Mouse (Mus musculus) cerebellum, adult 18-20 months (tissue): Measurements from ENCODE around the gene Agap3.
A peak's percentile ranks its signal among the peaks of the same experiment; 100 is the strongest.

Source experiments
- DNase-seq, 2 experiments: peaks; one replicate each; pipeline ENCODE4 v3.0.0; 2021

Agap3 gene

DNA sequence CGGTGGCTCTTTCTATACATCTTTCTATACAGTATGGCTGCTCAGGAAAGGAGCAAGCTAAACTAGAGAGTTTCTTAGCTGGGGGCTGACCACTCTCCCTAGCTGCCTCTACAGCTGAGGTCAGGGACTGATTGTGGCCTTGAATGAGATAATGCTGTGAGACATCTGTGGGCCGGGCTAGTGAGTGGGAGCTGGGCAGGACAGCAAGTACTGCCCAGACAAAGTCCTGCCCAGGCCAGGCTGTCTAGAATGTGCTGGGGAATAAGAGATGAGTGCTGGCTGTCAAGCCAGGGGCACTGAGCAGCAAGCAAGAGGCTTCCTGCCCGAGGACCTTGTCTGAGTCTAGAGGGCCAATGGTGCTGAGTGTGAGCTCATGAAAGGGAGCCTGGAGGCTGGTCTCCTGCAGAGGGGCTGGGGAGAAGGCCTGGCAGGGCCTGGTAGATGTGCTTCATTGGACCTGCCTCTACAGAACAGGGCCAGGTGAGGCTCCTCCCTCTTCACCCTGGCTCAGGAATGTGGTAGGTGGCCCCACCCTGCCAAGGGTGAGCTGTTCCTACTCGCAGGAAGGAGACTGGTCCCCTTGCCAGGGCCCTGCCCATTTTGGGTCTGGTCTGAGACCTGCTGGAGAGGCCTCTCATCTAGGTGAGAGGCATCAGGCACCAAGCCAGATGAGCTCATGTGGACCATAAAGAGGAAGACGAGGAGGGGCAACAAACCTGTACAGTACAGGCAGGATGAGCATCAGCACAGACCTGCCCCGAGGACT, 23.7 kb downstream of the Agap3 start:
- peak; percentile 51 to 56 for DNase-seq

DNA sequence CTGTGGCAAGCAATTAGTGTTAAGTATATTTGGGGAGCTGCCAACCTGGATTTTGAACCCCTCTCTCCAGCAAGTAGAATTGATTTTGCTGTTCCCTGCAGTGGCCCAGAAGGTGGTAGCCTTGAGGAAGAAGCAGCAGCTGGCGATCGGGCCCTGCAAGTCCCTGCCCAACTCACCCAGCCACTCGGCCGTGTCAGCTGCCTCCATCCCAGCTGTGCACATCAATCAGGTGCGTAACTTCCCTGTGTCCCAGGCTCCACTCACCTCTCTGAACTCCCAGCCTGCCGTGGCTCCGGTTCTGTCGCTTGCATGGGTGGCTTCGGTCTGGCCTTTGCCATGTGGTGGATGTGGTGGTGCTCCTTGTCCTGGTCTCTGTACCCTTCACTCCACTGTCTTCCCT, 25.9 kb downstream of the Agap3 start:
- DNase-seq = no peak

DNA sequence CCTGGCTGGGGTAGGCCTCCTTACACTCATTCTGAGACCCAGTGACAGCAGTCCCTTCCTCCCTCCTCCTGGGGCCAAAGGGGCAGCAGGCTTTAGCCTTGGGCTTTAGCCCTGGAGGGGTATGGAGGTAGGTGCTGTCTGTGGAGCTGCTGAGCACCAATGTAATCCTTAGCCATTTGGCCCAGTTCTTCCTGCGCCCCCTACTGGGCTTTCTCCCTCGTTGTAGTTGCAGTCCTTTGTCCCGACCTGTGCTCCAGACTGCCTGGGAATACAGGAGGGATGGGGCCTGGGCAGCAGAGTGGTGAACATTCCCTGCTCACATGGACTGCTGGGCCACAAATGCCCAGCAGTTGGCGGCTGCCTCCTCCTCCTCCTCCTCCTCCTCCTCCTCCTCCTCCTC, 29.7 kb downstream of the Agap3 start:
- peak; percentile 77 to 79 for DNase-seq

DNA sequence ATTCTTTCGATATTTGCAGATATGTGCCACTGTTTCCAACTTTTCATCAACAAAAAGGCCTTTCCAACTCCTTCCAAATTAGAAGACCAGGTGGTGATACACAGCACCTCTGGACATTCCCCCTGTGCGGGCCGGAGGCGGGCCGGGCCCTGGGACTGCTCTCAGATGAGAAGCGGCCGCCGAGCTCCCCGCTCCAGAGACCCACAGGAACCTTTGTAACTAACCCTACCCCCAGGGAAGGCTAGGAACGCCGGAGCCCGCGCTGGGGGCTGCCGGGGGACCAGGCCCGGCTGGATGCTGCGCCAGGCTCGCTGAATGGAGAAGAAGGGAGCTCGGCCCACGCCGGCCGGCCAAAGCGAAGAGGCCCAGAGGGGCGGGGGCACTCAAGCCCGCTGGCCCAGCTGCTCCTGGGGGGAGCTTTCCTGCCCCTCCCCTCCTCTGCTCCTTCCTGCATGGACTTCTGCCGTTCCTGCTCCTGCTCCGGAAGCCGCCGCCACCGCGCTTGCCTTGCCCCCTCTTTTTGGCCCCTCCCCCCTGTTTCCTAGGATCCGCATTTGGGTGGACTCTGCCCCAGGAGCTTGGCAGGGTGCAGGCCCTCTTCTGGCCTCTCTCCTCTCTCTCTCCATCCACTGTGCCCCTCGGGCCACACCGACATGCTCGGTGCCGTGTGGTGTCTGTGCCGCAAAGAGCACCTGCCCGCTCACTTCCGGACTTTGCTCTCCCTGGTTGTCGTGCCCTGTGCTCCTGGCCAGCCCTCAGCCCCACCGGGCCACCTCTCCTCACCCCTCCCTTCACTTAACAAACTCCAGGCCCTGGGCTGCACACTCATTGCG, 30.5 kb downstream of the Agap3 start:
- DNase-seq = no peak

DNA sequence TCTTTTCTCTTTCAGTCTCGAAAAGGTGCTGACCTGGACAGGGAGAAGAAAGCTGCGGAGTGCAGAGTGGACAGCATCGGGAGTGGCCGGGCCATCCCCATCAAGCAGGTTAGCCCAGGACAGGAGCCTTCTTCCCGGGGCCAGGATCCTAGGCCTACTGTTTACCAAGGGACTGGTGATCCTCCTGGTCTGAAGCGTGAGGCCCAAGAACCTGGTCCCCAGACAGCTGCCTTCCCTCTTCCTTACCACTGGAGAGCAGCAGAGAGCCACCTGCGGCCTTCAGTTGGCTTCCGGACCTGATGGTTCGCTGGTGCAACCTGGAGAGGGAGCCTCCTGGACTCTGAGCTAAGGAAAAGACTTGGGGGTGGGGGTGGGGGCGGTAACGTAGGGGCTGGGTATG, 31.3 kb downstream of the Agap3 start:
- DNase-seq = peak; percentile 75 to 78

DNA sequence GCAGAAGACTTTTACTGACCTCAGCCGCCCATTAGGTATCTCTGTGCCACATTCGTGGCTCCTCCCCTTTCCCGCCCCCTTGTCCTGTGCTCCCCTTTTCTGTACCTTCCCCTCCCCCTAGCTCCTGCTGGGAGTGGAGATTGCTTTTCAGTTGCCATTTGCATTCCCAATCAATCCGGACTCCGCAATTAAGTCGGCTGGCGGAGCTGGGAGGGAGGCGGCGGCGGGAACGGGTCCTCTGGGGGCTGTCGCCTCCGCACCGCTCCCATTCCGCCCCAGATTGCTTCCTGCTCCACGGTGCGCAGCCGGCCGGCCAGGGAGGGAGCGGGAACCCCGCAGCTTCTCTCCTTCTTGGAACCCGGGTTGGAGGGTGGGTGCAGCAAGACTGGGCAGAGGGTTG, 33.0 kb downstream of the Agap3 start:
- no peak for DNase-seq

DNA sequence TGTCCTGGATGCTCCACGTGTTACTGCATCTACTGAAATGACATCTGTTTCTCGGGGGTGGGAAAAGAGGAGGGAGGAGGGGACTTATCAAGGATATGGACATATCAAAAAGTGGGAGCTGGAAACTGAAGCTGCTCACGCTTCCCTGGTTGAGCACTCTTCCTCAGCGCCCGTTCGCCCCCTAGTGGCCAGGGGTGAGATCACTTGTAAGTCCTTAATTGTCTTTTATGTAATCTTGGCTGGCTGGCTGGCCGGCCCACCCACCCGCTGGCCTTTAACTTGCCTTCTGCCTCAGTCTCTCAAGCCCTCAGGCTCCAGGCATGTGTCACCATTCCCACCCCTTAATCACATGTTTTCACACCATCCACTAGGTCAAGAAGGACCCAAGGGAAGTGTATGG, 34.1 kb downstream of the Agap3 start:
- peak; percentile 90 to 94 for DNase-seq

DNA sequence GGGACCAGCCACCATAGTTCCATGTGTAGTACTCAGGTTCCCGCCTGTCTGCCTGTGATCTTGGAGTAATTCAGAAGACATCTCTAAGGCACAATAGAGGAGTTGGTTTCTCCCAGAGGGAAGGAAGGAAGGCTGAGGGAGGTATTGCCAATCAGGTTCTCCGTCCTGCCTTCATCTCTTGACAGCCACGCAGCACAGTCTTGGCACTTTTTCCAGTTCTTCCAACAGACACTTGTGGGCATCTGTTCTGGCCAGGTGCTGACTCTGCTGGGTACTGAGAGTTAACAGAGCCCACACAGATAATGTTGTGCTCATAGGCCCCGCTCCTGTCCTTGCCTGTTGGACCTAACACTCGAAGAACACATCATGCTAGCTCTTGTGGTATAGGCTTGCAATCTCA, 34.8 kb downstream of the Agap3 start:
- DNase-seq = no peak

DNA sequence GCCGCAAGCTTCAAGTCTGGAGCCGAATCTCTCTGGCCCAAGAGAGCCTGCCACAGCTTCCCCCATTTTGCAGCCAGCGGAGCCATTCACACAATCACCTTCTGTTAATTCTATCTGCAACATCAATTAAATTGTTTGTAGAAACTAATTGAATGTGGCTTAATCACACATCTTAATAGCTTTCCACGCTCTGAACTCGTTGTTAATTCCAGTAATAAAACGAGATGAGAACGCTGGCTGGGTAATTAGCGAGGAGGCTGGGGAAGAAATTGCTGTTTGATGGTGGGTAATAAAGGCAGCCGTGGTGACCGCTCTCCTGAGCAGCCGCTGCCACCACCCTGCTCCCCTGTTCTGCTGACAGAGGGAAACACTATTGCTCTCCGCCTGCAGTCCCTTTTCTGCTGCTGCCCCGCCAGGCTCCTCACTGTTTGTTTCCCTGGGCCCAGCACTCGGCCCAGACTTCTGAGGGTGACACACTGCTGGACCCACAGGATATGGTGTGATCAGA, 38.5 kb downstream of the Agap3 start:
- no peak for DNase-seq

DNA sequence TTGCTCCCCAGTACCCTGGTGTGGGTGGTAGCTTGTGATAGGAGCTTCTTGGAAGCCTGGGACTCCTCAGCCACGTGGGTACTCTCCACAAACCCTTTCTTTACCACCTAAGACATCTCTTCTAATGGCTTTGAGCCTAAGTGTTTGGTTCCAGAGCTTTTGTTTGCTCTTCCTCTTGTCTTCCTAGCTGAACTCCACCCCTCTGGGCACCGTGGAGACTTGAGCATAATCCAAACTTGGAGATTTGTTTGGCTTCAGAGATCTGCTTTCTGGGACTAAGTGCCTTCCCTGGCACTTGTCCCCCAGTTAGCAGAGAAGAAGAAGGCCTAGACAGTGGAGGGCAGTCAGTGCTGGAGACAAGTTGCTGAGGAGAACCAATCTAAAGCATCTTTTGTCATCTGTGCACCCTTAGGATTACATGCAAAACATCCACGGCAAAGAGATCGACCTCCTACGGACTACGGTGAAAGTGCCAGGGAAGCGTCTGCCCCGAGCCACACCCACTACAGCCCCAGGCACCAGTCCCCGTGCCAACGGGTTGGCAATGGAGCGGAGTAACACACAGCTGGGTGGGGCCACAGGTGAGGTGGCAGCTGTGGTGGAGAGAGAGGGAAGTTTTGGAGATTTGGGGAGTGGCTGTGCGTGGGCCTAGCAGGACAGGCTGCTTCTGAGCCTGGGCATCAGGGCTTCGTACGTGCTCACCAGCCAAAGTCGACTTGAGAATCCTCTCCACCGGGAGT, 40.7 kb downstream of the Agap3 start:
- DNase-seq = peak in 1 of 2 experiments; percentile 6

DNA sequence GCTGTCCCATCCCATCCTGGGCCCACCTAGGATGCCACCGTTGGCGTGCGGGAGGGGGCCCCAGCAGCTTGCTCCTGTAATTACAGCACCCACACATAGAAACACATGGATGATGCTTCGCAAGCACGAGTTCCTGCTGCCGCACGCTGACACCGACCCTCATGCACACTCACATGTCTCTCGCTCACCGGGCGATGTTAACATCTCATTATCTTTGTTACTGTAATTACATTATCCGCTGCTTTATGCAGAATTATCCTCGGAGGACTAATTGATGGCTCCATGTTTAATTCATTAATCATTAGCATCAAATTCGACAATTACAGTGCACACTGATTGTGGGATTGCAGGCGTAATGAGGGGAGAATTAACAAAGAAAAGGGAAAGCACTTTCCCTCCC, 43.0 kb downstream of the Agap3 start:
- DNase-seq = peak in 1 of 2 experiments; percentile 4

DNA sequence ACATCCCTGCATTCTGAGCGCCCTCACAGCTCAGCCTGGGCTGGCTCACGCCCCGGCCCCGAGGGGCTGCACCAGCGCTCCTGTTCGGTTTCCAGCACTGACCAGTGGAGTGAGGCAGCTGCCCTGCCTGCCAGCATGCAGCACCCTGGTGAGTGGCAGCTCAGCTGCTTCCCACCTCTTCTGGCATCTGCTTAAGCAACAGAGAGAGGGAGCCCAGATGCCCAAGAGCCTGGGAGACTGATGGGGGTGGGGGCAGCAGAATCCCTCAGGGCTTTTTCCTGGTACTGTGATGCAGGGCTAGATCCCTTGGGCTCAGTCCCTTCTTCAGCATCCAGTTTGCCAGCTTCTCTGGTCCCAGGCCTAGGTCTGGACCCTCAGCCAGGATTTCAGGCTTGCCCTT, 44.8 kb downstream of the Agap3 start:
- no peak for DNase-seq

DNA sequence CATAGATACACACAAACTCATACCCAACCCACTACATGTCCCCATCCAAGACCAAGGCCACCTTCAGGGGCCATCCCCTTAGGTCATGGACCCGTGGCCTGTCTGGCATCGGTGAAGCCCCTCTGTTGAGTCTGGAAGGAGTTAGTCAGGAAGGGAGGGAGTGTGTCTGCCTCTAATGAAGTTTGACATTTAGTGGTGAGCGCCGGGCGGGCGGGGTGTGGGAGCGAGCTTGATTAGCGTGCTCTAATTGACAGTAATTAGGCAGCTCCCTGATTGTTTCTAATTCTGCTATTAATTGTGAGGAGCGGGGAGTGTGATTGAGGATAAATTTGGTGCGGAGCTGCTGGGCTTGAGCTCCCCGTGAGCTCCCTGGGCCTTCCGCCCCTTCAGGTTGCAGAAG, 45.5 kb downstream of the Agap3 start:
- DNase-seq = no peak

DNA sequence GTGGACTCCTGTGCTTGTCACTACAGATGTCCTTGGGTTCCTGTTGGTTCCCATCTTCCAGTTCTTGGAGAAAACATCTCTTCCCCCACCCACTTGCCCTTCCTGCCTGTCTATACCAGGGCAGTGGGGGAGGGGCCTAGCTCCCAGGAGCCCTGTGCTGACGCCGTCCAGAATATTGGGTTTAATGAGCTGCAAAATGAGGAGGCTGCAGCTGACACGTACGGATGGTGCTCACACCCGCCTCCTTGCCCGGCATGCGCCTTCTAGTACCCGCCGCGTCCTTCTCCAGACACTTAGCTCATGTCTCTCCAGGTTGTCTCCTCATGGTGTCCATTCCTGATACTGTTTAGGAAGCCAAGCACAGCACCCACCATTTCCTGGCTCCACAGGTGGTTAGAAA, 47.1 kb downstream of the Agap3 start:
- DNase-seq = peak in 1 of 2 experiments; percentile 7

DNA sequence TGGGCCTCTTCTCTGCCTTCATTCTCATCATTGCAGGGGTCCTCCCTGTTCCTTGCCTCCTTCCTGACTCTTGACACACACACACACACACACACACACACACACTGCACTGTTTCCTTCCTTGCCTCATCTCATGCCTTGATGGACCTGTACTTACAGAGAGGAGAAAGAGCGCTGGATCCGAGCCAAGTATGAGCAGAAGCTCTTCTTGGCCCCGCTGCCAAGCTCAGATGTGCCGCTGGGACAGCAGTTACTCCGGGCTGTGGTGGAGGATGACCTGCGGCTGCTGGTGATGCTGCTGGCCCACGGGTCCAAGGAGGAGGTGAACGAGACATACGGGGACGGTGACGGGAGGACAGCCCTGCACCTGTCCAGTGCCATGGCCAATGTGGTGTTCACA, 48.9 kb downstream of the Agap3 start:
- peak; percentile 38 to 50 for DNase-seq

DNA sequence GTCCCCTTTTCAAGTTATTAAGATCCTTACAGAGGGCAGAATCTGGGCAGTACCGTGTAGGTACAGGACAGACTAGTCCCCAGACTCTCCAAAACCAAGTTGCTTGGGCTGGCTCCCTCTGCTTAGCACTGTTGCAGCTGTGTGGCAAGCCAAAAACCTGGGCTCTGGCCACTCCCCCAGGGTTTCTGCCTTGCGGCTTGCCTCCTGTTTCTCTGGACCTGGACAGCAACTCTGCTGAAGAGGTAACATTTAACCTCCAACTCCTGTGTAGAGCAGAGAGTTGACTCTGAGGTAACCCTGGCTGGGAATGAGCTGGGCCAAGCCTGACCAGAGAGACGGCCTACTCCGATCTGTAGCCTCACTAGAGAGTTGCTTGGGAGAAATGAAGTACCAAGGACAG, 50.8 kb downstream of the Agap3 start:
- no peak for DNase-seq

DNA sequence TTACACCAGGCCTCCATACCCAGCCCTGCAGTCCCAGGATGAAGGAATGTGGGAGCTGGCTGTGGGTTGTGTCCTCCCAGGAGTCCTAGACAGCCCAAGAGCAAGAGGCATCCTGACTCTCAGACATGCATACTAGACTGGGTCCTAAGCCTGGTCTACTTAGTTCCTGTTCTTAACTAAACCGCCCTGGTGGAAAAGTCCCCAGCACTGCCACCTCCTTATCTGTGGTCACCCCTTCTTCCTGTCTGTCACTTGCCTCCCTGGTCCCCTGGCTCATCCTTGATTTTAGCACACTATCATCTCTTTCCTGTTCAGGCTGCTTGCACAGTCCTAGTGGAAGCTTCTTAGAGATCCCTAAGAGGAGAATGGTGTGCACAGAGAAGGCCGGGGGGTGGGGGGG, 53.5 kb downstream of the Agap3 start:
- DNase-seq = peak in 1 of 2 experiments; percentile 3

DNA sequence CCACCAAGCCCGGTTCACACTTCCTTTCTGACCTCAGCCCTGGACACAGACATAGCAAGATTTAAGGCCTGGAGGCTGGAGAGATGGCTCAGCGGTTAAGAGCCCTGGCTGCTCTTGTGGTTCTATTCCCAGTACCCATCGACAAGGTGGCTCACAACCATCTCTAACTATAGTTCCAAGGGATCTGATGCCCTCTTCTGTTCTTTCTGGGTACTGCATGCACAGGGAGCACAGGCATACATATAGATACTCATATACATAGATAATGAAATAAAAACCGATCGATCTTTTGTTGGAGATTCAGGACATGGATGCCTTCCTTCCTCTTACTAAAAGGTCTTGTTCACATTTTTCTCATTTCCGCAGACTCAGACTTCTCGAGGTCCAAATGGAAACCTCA, 56.4 kb downstream of the Agap3 start:
- no peak for DNase-seq

DNA sequence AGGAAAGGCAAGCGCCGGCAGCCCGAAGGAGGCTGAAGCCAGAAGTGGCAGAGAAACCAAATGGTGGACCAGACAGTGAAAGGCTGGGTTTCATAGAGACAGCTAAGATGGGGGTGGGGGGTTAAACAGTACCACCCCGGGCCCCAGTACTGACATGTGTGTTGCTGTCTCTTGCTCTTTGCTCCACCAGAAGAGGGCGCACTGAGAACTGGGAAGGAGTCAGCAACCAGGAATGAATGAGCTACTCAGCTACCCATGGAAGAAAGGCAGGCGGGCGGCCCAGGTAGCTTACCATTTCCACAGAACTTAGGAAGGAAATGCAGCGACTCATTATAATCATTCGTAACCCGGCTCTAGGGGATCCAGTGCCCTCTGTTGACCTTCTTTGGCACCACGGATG, 58.7 kb downstream of the Agap3 start:
- DNase-seq = no peak

DNA sequence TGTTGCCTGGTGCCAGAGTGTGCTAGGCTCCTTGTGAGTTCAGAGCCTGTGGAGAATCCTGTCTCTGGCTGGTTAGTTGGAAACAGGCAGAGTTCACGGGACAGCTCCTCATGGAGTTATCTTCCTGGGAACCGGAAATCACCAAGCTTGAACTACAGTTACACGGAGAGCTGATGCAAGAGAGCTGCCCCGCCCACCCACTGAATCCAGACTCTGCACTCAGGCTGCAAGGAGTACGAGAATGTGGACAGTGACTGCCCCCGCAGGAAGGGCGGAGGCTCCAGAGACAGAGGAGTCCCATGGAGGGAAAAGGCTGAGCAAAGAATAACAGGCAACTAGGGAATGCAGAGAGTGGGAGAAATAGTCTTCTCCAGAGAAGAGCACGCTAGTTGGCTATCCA, 60.3 kb downstream of the Agap3 start:
- no peak for DNase-seq

DNA sequence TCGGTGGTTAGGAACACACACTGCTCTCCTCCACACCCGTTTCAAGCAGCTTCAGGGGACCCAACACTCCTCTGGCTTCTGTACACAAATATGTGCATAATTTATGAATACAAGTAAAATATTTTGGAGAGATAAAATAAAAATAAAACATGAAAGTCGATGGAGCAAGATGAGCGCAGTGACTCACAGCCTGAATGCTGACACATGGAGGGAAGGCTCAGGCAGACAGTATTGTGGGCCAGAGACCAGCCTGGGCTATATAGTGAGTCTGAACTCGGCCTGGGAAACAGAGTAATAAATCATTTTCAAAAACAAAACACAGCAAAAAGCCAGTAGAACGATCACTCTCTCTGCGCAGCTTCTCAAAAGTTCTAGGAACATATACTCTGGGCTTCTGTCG, 69.4 kb downstream of the Agap3 start:
- DNase-seq = no peak

DNA sequence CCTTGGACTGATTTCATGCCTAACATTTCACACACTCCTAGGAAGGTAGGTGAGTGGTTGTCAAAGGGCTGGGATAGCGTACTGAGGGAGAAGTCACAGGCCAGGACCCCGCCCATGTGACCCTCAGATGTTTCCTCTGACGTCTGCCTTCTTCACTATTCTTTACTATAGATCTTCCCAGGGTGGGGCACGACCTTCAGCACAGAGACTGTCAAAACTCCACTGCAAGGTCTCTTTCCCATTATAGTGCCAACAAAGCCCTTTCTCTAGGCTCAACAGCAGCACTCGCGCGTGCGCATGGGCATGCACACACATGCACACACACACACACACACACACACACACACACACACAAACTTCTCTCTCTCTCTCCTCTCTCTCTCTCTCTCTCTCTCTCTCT, 71.8 kb downstream of the Agap3 start:
- no peak for DNase-seq

DNA sequence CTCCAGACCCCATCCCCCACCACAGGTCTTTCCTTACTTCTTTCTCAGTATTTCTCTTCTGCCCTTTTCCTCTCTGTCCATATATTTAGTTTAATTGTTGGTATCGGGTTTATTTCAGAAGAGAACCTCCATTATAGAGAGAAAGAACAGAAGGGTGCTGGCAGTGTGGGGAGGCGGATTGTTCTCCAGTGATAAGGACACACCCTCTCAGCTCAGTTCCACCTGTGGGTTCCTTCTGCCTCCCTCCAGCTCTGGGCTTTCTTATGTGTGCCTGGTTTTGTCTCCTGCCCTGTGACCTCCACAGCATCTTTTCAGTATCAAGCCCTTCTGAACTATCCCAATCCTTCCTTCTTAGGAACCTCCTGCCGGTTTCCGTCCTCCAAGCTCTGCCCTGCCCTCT, 72.5 kb downstream of the Agap3 start:
- DNase-seq = no peak
